Mouse (Mus musculus): Measurements from ENCODE around the gene Olfr813.
"Not testable (repeated sequence)": the region's sequence is repeated elsewhere in the genome, so short reads cannot be mapped to it uniquely, and the experiment has no call there.

Olfr813 gene

DNA sequence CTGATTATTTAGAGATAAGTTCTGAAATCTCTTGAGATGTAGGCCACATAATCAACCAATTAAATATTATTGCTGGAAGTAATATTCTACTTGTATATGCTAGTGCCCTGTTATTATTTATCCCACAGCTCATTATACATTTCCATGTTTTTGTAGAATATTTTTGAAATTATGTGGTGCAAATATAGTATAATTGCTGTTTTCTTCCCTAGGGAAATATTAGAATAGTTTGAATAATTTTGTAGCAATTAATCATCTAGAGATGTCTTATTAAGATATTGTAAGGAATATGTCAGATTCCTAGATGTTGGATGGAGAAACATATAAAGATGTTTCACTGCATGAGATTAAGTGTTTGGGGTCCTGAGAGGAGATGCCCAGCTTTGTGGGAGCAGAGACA lies at the start of gene Olfr813:
Gene Olfr813, plus strand, starts transcription at position 301 of the 400 bp plus-strand sequence.
- no peak for DNase-seq

- no peak for DNase-seq
Observed at GRCm38 (mm10) chr10:129845994-129846393, 9.2 kb upstream of the Olfr813 start, which contains the start of gene Olfr812. TSS of gene Olfr812 (minus strand) at chr10:129846094.

DNA sequence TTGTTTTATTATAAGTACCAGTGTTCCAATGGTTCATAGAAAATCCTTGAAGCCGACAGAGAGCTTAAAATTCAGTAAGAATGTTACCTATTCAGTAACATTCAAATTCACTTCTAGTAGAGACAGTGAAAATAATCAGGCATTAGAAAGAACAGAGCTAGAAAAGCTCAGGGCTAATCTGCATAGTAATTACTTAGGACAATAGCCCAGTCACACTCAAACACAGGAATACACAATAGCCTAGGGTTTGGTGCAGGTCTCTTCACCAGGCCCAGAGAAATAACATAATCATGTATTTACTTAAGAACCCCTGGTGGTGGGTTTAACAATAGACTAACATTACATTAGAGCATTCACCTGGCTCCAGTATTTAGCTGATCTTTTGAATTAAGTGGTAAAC lies 7.8 kb upstream of the Olfr813 start:
- DNase-seq, result no peak

- not testable (repeated sequence) for DNase-seq
Observed at GRCm38 (mm10) chr10:129879751-129880150, 24.6 kb downstream of the Olfr813 start, which contains the start of gene Olfr814. TSS of gene Olfr814 (minus strand) at chr10:129879851.

DNA sequence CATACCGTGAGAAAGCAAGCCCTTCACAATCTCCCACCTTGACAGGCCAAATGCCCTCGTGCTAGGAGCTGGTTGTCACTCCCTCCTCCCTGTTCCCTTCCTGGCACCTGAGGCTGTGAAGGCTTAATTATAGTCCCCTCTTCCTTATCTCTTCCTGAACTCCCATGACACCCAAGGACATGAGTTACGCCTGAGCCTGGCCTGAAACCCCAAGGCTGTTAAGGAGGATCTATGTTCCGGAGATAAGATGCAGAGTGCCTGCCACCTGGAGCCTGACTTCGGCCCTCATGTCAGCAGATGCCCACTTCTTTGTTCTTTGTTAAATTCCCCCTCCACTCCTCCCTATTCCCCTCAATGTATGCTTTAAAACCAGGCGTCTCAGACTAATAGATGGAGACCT lies 30.3 kb downstream of the Olfr813 start:
- DNase-seq, result not testable (repeated sequence)

- DNase-seq, result no peak
Observed at GRCm38 (mm10) chr10:129885934-129886333, 30.8 kb downstream of the Olfr813 start.

DNA sequence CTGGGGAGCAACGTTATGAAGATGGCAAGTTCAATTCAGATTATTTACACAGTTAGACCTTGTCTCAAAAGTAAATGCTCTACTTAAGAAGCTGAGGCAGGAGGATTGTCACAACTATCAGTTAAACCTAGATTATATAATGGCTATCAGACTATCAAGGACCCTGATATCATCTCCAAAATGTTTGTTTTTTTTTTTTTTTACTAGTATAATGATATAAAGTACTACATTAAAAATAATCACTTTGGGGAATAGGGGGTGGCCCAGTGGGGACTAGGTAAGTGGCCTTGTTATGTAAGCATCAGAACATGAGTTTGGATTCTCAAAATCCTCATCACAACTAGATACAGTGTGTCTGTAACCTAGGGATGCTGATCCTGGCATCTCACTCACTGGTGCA lies 50.6 kb downstream of the Olfr813 start, which contains the start of gene Olfr815:
Gene Olfr815, minus strand, starts transcription at position 101 of the 400 bp plus-strand sequence.
- DNase-seq, result not testable (repeated sequence)
